Mouse (Mus musculus): ENCODE measurements at regions not wholly inside any gene's neighbourhood (a gene's known extent, or its start where the extent isn't known, plus 50 kb on each side); places are given as distances from the start of the nearest gene placed in this dataset.

DNA sequence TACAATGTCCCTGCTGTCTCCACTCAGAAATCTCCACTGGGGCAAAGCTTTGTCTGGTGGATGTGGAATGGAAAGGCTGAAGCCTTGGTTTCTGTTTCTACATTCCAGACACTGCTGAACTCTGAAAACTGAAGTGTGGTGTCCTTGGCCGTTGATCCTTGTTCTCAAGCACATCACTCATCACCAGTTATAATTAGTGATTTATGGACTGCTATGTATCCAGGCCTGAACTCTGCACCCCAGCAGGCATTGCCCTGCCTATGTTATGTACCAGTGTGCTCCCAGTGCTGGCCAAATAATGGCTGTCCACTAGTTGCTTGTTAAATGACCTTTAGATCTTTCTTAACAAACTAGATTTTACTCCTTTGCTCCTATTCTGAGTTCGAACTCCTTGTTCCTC lies 75.6 kb upstream of the Ntf3 start:
- TF ChIP-seq GATA1 (IDR thresholded peaks at IDR 0.05; ENCODE audit: borderline replicate concordance, low read length) (no peak), FLI1 (IDR thresholded peaks at IDR 0.05; ENCODE audit: low read length) (no peak)
